Mouse (Mus musculus): ENCODE data around the gene Gm43518. TPM values are rescaled to one million over a fixed set of nuclear protein-coding genes. Genes with fewer than 3 reads are reported as not detected.

Gene Gm43518
- polyA plus RNA-seq, 1 experiment = 0.41 TPM

GRCm38 (mm10) chr5:123890312-123890711 lies 36.9 kb upstream of the Gm43518 start:
- H3K4me3 ChIP-seq (ENCODE audit: extremely low read depth, insufficient read depth, insufficient read length) = no peak overlapping the region
- H3K36me3 ChIP-seq (ENCODE audit: control insufficient read depth, insufficient read depth, low read length) = no peaks in the 10 kb centered on the region
- H3K4me1 ChIP-seq (ENCODE audit: control insufficient read depth, insufficient read depth, insufficient read length) = no peaks in the 10 kb centered on the region; the same call in 1 of the 2 replicates
- WGBS = 87% methylated on average over 2 of the region's 2 CpGs
- no peak overlapping the region for H3K27ac ChIP-seq (ENCODE audit: insufficient read depth, low read length)
- TF ChIP-seq CTCF (IDR thresholded peaks at IDR 0.05; ENCODE audit: extremely low read depth, insufficient read depth, insufficient read length, insufficient replicate concordance) (no peak), POLR2A (IDR thresholded peaks at IDR 0.05; ENCODE audit: low read depth, low read length) (no peak)
- H3K27me3 ChIP-seq (ENCODE audit: control insufficient read depth, insufficient read depth, low read length) = no peaks in the 10 kb centered on the region
- no peak for DNase-seq (ENCODE audit: low read depth in 1 of 2, low spot score in 2 of 2)

GRCm38 (mm10) chr5:123890987-123891386 lies 36.2 kb upstream of the Gm43518 start:
- 71% methylated on average over 5 of the region's 5 CpGs for WGBS
- H3K27ac ChIP-seq (ENCODE audit: insufficient read depth, low read length) = no peak overlapping the region
- H3K27me3 ChIP-seq (ENCODE audit: control insufficient read depth, insufficient read depth, low read length) = no peaks in the 10 kb centered on the region
- no peak for DNase-seq (ENCODE audit: low read depth in 1 of 2, low spot score in 2 of 2)
- no peaks in the 10 kb centered on the region for H3K36me3 ChIP-seq (ENCODE audit: control insufficient read depth, insufficient read depth, low read length)
- TF ChIP-seq CTCF (IDR thresholded peaks at IDR 0.05; ENCODE audit: extremely low read depth, insufficient read depth, insufficient read length, insufficient replicate concordance) (no peak), POLR2A (IDR thresholded peaks at IDR 0.05; ENCODE audit: low read depth, low read length) (no peak)
- H3K4me1 ChIP-seq (ENCODE audit: control insufficient read depth, insufficient read depth, insufficient read length) = no peaks in the 10 kb centered on the region; the same call in 1 of the 2 replicates
- H3K4me3 ChIP-seq (ENCODE audit: extremely low read depth, insufficient read depth, insufficient read length) = no peak overlapping the region

- H3K36me3 ChIP-seq (ENCODE audit: control insufficient read depth, insufficient read depth, low read length) = no peaks in the 10 kb centered on the region
- WGBS = 12% methylated on average over 6 of the region's 6 CpGs
- no peak for TF ChIP-seq CTCF (IDR thresholded peaks at IDR 0.05; ENCODE audit: extremely low read depth, insufficient read depth, insufficient read length, insufficient replicate concordance)
- no peak for TF ChIP-seq POLR2A (IDR thresholded peaks at IDR 0.05; ENCODE audit: low read depth, low read length)
- H3K27ac ChIP-seq (ENCODE audit: insufficient read depth, low read length) = no peak overlapping the region
- H3K27me3 ChIP-seq (ENCODE audit: control insufficient read depth, insufficient read depth, low read length) = no peaks in the 10 kb centered on the region
- no peak overlapping the region for H3K4me3 ChIP-seq (ENCODE audit: extremely low read depth, insufficient read depth, insufficient read length)
- peak; percentile 20 to 36 for DNase-seq (ENCODE audit: low read depth in 1 of 2, low spot score in 2 of 2)
- no peaks in the 10 kb centered on the region; the same call in 1 of the 2 replicates for H3K4me1 ChIP-seq (ENCODE audit: control insufficient read depth, insufficient read depth, insufficient read length)
Observed at GRCm38 (mm10) chr5:123891669-123892068, 35.5 kb upstream of the Gm43518 start.

GRCm38 (mm10) chr5:123893520-123893919 lies 33.7 kb upstream of the Gm43518 start:
- Histone ChIP-seq H3K27ac (ENCODE audit: insufficient read depth, low read length) (no peak overlapping the region), H3K27me3 (ENCODE audit: control insufficient read depth, insufficient read depth, low read length) (no peaks in the 10 kb centered on the region), H3K4me3 (ENCODE audit: extremely low read depth, insufficient read depth, insufficient read length) (no peak overlapping the region), H3K36me3 (ENCODE audit: control insufficient read depth, insufficient read depth, low read length) (no peaks in the 10 kb centered on the region), H3K4me1 (ENCODE audit: control insufficient read depth, insufficient read depth, insufficient read length) (no peaks in the 10 kb centered on the region; the same call in 1 of the 2 replicates)
- no peak for DNase-seq (ENCODE audit: low read depth in 1 of 2, low spot score in 2 of 2)
- TF ChIP-seq POLR2A (IDR thresholded peaks at IDR 0.05; ENCODE audit: low read depth, low read length) (no peak), CTCF (IDR thresholded peaks at IDR 0.05; ENCODE audit: extremely low read depth, insufficient read depth, insufficient read length, insufficient replicate concordance) (no peak)
- 43% methylated on average over 5 of the region's 5 CpGs for WGBS

- Histone ChIP-seq H3K4me1 (ENCODE audit: control insufficient read depth, insufficient read depth, insufficient read length) (no peaks in the 10 kb centered on the region; the same call in 1 of the 2 replicates), H3K27ac (ENCODE audit: insufficient read depth, low read length) (no peak overlapping the region), H3K36me3 (ENCODE audit: control insufficient read depth, insufficient read depth, low read length) (no peaks in the 10 kb centered on the region), H3K27me3 (ENCODE audit: control insufficient read depth, insufficient read depth, low read length) (no peaks in the 10 kb centered on the region), H3K4me3 (ENCODE audit: extremely low read depth, insufficient read depth, insufficient read length) (no peak overlapping the region)
- DNase-seq (ENCODE audit: low read depth in 1 of 2, low spot score in 2 of 2) = no peak
- WGBS = 85% methylated on average over 11 of the region's 11 CpGs
- TF ChIP-seq CTCF (IDR thresholded peaks at IDR 0.05; ENCODE audit: extremely low read depth, insufficient read depth, insufficient read length, insufficient replicate concordance) (no peak), POLR2A (IDR thresholded peaks at IDR 0.05; ENCODE audit: low read depth, low read length) (no peak)
Observed at GRCm38 (mm10) chr5:123896395-123896794, 30.8 kb upstream of the Gm43518 start.

- WGBS = 25% methylated on average over 13 of the region's 13 CpGs
- DNase-seq (ENCODE audit: low read depth in 1 of 2, low spot score in 2 of 2) = no peak
- H3K27ac ChIP-seq (ENCODE audit: insufficient read depth, low read length) = no peak overlapping the region
- no peaks in the 10 kb centered on the region for H3K27me3 ChIP-seq (ENCODE audit: control insufficient read depth, insufficient read depth, low read length)
- H3K36me3 ChIP-seq (ENCODE audit: control insufficient read depth, insufficient read depth, low read length) = no peaks in the 10 kb centered on the region
- TF ChIP-seq POLR2A (IDR thresholded peaks at IDR 0.05; ENCODE audit: low read depth, low read length) (no peak), CTCF (IDR thresholded peaks at IDR 0.05; ENCODE audit: extremely low read depth, insufficient read depth, insufficient read length, insufficient replicate concordance) (no peak)
- H3K4me3 ChIP-seq (ENCODE audit: extremely low read depth, insufficient read depth, insufficient read length) = peak overlapping the region; percentile 34; the same call in 1 of the 2 replicates
- no peaks in the 10 kb centered on the region for H3K4me1 ChIP-seq (ENCODE audit: control insufficient read depth, insufficient read depth, insufficient read length)
Observed at GRCm38 (mm10) chr5:123897352-123897751, 29.9 kb upstream of the Gm43518 start.

- H3K27ac ChIP-seq (ENCODE audit: insufficient read depth, low read length) = no peak overlapping the region
- peaks cover 3% of the 10 kb centered on the region; the same call in 1 of the 2 replicates for H3K4me1 ChIP-seq (ENCODE audit: control insufficient read depth, insufficient read depth, insufficient read length)
- no peak overlapping the region for H3K4me3 ChIP-seq (ENCODE audit: extremely low read depth, insufficient read depth, insufficient read length)
- peaks cover 3% of the 10 kb centered on the region for H3K36me3 ChIP-seq (ENCODE audit: control insufficient read depth, insufficient read depth, low read length)
- TF ChIP-seq POLR2A (IDR thresholded peaks at IDR 0.05; ENCODE audit: low read depth, low read length) (no peak), CTCF (IDR thresholded peaks at IDR 0.05; ENCODE audit: extremely low read depth, insufficient read depth, insufficient read length, insufficient replicate concordance) (no peak)
- no peaks in the 10 kb centered on the region for H3K27me3 ChIP-seq (ENCODE audit: control insufficient read depth, insufficient read depth, low read length)
- 71% methylated on average over 11 of the region's 11 CpGs for WGBS
- DNase-seq (ENCODE audit: low read depth in 1 of 2, low spot score in 2 of 2) = no peak
Observed at GRCm38 (mm10) chr5:123904059-123904672, 23.1 kb upstream of the Gm43518 start.

All from spleen, adult 2 months (tissue).